Mouse (Mus musculus) cerebral cortex, adult 2 months (tissue): ENCODE results near the gene Nhlrc2.

ENCODE experiments used
- WGBS: fragments of 180-500 bp; shearing (Covaris S2); methylation state at CpG from one replicate; pipeline ENCODE4 v1.1.7; 2018; 5-methylcytosine and 5-hydroxymethylcytosine counted together

Gene Nhlrc2

GRCm38 (mm10) chr19:56548230-56549032 is at the start of gene Nhlrc2:
TSS of gene Nhlrc2 (plus strand) at chr19:56548261.
- WGBS, result under 1% methylated on average over 69 of the region's 69 CpGs

GRCm38 (mm10) chr19:56503069-56503468 is 45.0 kb upstream of the Nhlrc2 start:
- no CpG with 5 or more reads among the region's 5 CpGs for WGBS

GRCm38 (mm10) chr19:56503525-56503924 is 44.5 kb upstream of the Nhlrc2 start:
- WGBS, result no CpG with 5 or more reads among the region's 5 CpGs

- WGBS, result no CpG with 5 or more reads among the region's 4 CpGs
Observed at GRCm38 (mm10) chr19:56511207-56511606, 36.9 kb upstream of the Nhlrc2 start.

GRCm38 (mm10) chr19:56513527-56513926 is 34.5 kb upstream of the Nhlrc2 start:
- WGBS, result no CpG with 5 or more reads among the region's 2 CpGs

- WGBS, result no CpG with 5 or more reads among the region's 7 CpGs
Observed at GRCm38 (mm10) chr19:56519408-56519807, 28.7 kb upstream of the Nhlrc2 start.

- no CpG with 5 or more reads among the region's 11 CpGs for WGBS
Observed at GRCm38 (mm10) chr19:56530529-56530928, 17.5 kb upstream of the Nhlrc2 start.

GRCm38 (mm10) chr19:56531251-56531650 is 16.8 kb upstream of the Nhlrc2 start:
- 96% methylated on average over 12 of the region's 12 CpGs for WGBS

GRCm38 (mm10) chr19:56533291-56534071 is 14.6 kb upstream of the Nhlrc2 start:
- 80% methylated on average over 14 of the region's 14 CpGs for WGBS

GRCm38 (mm10) chr19:56534337-56534736 is 13.7 kb upstream of the Nhlrc2 start:
- 87% methylated on average over 3 of the region's 3 CpGs for WGBS

GRCm38 (mm10) chr19:56535064-56535463 is 13.0 kb upstream of the Nhlrc2 start:
- 44% methylated on average over 9 of the region's 9 CpGs for WGBS

GRCm38 (mm10) chr19:56535765-56536164 is 12.3 kb upstream of the Nhlrc2 start:
- WGBS, result 94% methylated on average over 9 of the region's 9 CpGs

- 94% methylated on average over 12 of the region's 12 CpGs for WGBS
Observed at GRCm38 (mm10) chr19:56543320-56543719, 4.7 kb upstream of the Nhlrc2 start.

GRCm38 (mm10) chr19:56544681-56545388 is 3.2 kb upstream of the Nhlrc2 start:
- 82% methylated on average over 13 of the region's 13 CpGs for WGBS

GRCm38 (mm10) chr19:56547456-56548229 is 418 bp upstream of the Nhlrc2 start, which contains the start of gene Dclre1a:
TSS of gene Dclre1a (minus strand) at chr19:56548222.
- WGBS, result 7% methylated on average over 20 of the region's 20 CpGs

- 17% methylated on average over 18 of the region's 18 CpGs for WGBS
Observed at GRCm38 (mm10) chr19:56549033-56549680, 1.1 kb downstream of the Nhlrc2 start.

GRCm38 (mm10) chr19:56553177-56553576 is 5.1 kb downstream of the Nhlrc2 start:
- WGBS, result 98% methylated on average over 3 of the region's 3 CpGs

- WGBS, result 72% methylated on average over 5 of the region's 5 CpGs
Observed at GRCm38 (mm10) chr19:56555972-56556371, 7.9 kb downstream of the Nhlrc2 start.

GRCm38 (mm10) chr19:56562433-56563138 is 14.5 kb downstream of the Nhlrc2 start:
- 76% methylated on average over 9 of the region's 9 CpGs for WGBS

GRCm38 (mm10) chr19:56563469-56563868 is 15.4 kb downstream of the Nhlrc2 start:
- WGBS, result 40% methylated on average over 3 of the region's 3 CpGs
